Mouse (Mus musculus): ENCODE measurements around the gene Tra2a.

DNA sequence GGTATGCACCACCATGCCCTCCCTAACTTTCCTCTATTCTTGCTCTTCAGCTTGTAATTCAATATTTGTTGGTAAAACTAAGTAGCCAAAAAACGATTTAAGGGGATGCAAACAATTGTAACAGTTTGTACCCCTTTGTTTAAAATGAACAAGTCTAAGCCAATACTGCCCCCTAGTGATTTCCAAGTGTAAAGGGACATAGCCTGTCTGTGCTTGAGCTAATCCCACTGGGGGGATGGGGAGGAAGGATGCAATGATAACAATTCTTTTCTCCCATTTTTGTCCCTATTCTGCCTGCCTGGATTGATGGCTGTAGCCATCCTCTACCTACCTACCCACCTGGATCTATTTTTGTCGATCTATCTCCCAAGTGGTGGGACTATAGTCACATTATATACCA is 16.6 kb downstream of the Tra2a start:
- peak; percentile 70 for TF ChIP-seq CTCF (IDR thresholded peaks at IDR 0.05; ENCODE audit: low read depth)
- no peak for TF ChIP-seq EP300 (IDR thresholded peaks at IDR 0.05; ENCODE audit: low read depth)
